Mouse (Mus musculus) liver, embryonic 14 days (tissue): Measurements from ENCODE around the gene Mff. TPM values are rescaled to one million over a fixed set of nuclear protein-coding genes. Genes with fewer than 3 reads are reported as not detected.

Source experiments
- polyA plus RNA-seq: library from polyadenylated mRNA; depleted of rRNA; stranded (reverse); fragments of >200 nt; gene quantifications from 2 replicates; pipeline ENCODE4 v1.2.3, GENCODE M21; 2012; rRNA removed

Gene Mff
- polyA plus RNA-seq: 83.3 and 93.7 TPM in 2 replicates

DNA sequence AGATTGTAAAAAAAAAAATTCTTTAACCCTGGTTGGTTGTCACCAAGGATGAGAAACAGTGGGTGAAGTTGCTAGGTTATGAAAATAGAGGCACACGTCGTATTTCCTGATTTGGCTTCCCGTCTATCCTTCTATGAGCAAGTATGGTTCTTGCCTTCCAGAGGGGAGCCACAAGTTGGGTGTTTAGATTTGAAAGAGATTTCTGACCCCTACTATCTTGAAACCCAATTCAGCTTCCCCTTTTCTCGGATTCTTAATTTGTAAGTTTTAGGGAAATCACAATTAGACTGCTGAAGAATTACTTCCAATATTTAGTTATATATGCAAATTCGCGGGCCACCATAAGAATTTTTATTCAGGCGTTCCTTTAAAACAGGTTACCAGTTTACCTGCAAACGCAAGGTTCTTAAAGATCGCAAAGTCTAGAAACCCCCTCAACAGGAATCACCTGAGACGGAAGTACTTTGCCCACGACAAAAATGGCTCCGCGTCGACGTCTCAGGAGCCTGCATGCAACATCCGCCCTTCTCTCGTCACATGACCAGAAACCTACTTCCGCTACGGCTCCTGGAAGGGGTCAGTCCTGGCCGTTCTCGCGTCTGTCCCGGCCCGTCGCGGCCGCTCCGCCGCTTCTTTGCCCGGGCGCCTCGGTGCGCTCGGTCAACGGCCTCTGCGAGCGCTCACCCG lies at the start of gene Mff:
Mff (plus strand) TSS at position 552 of the 687 bp plus-strand sequence.

DNA sequence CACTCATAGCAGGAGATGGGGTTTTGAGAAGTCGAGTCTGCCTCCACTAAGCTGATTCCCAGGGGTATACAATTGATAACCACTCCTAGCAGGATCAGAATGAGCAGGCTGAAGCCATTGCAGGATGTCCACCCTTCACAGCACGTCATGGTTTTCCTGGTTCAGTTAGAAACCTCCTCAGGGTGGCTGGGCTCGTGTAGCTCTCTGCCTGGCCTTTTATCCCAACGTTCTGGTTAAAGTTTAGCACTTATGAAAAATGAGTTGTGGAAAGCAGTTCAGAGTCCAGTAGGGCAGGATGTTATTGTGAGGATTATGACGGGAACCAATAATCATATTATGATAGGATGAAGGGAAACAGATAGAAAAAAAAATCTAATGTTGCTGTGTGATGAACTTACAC lies 43.6 kb downstream of the Mff start, which contains the start of gene Tm4sf20:
Tm4sf20 (minus strand) TSS at position 193 of the 400 bp plus-strand sequence.

DNA sequence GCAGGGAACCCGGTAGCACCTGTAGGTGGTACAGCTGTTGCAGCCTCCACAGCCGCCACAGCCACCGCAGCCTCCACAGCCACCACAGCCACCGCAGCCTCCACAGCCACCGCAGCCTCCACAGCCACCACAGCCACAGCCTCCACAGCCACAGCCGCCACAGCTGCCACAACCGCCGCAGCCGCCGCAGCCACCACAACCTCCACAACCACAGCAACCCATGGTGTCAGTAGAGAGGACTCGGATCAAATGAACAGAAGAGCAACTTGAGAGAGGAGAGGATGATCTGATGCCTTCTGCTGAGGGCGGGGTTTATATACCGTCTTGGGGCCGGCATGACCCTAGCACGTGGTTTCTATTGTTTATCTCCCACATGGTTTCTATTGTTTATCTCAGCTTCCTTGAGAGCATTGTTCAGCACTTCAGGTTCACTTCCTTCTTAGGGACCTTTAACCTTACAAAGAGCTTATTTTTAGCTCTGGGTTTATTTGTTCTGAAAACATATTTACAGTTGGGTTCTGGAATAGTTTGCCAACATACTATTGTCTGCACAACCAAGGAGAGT lies 46.4 kb downstream of the Mff start, which contains the start of gene Gm47791:
Gm47791 (minus strand) TSS at position 222 of the 565 bp plus-strand sequence.

Other genes starting within 250 kb of the Mff start
- 0.02 and 0.03 TPM in 2 replicates for gene Col4a4, start 138.0 kb upstream of the Mff start, polyA plus RNA-seq
- gene Col4a3, start 138.0 kb upstream of the Mff start, polyA plus RNA-seq: 0.05 and 0.09 TPM in 2 replicates
- gene Tm4sf20, start 43.6 kb downstream of the Mff start, polyA plus RNA-seq: not detected in 2 replicates
- gene Gm47791, start 46.4 kb downstream of the Mff start, polyA plus RNA-seq: not detected in 2 replicates
- 37.8 and 46.2 TPM in 2 replicates for gene Agfg1, start 114.6 kb downstream of the Mff start, polyA plus RNA-seq
- 1.8 and 2.1 TPM in 2 replicates for gene A030005L19Rik, start 188.4 kb downstream of the Mff start, polyA plus RNA-seq
- 0.09 TPM in 2 replicates for gene A030014E15Rik, start 200.0 kb downstream of the Mff start, polyA plus RNA-seq
- gene Gm6217, start 206.5 kb downstream of the Mff start, polyA plus RNA-seq: not detected in 2 replicates
- gene A030003K21Rik, start 218.5 kb downstream of the Mff start, polyA plus RNA-seq: not detected in 2 replicates
- gene Gm7544, start 231.1 kb downstream of the Mff start, polyA plus RNA-seq: not detected in 2 replicates
- not detected in 2 replicates for gene Gm47955, start 235.4 kb downstream of the Mff start, polyA plus RNA-seq